Mouse (Mus musculus): ENCODE measurements around the gene Strip1.

Strip1 gene

DNA sequence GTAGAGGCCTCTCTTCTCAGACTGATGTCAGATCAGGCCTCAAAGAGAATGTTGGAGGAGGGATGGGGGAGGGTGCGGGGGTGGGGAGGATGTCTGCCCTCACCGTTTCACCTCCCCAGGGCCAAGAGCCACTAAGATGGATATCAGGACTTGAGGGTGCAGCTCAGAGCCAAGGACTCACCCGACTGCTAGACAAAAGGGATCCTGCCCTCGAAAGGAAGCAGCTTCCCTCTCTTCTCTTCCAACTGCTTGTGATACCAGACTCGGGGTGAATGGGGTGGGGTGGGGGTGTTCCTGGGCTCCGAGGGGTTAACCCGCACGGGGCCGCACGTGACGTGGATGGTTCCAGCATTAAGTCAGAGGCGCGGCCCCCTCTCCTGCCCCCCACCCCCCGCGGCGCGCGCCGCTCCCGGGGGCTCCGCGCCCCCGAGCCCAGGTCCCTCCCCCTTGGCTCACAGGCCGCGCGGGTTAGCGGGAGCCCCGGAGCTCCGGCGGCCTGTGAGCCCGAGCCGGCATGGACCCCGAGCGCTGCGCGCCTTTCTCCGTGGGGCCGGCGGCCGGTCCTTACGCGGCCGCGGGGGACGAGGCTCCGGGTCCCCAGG, 36.7 kb downstream of the Strip1 start, which contains the start of gene Alx3:
Gene Alx3 (plus strand): TSS at position 370 of the 602 bp plus-strand sequence.
- DNase-seq (ENCODE audit: low read depth, low spot score) = no peak

DNA sequence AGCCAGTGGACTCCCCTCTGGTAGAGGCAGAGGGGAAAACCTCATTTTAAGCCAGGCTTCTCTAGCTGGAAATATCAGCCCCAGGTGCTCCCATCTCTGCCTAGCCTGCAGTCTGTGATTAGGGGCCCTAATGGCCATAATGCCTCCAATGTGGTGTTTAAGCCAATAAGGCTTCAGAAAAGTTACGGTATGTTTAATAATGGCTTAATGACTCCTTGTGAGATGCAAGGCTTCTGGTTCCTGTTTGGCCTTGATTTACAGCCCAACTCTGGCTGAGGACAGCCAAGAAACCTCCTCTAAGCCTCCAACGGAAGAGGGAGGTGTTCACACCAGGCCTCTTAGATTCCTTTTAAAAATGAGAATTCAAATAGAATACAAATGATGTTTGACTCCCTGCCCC, 37.9 kb downstream of the Strip1 start:
- no peak for DNase-seq (ENCODE audit: low read depth, low spot score)

DNA sequence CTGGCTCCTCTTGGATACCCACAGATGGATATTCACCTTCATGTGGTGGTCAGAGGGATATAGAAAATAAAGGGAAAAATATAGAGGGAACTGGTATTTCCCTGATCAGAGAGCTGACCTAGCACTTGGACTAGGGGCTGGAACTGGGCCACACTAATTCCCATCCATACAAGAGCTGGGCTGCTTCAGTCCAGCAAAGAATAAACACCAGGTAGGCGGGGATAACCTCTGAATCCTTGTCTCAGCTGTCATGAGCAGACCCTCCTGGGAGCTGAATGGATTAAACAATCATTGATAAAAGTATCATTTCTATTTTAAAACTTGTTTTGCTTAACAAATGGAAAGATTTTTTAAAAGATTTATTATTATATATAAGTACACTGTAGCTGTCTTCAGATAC, 39.9 kb downstream of the Strip1 start:
- DNase-seq (ENCODE audit: low read depth, low spot score) = no peak

DNA sequence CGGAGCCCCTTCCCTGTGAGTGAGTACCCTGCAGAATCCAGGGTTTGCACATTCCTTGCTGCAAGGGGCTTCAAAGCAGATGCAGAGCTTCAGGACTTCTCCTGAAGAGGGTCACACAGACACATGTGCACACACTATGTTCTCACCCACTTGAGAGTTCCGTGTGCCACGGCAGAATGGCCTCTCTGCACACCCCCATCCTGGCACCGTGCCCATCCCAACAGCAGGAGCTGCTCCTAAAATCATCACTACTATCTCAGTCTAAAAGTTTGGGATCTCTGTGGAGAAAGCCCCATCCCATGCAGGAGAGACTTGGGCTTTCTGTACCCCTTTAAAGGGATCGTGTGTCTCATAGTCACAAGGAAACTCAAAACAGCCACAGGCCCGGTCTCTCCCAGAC, 45.0 kb downstream of the Strip1 start:
- no peak for DNase-seq (ENCODE audit: low read depth, low spot score)

GRCm38 (mm10) chr3:107583893-107584292, 47.6 kb downstream of the Strip1 start:
- no peak for DNase-seq (ENCODE audit: low read depth, low spot score)

DNA sequence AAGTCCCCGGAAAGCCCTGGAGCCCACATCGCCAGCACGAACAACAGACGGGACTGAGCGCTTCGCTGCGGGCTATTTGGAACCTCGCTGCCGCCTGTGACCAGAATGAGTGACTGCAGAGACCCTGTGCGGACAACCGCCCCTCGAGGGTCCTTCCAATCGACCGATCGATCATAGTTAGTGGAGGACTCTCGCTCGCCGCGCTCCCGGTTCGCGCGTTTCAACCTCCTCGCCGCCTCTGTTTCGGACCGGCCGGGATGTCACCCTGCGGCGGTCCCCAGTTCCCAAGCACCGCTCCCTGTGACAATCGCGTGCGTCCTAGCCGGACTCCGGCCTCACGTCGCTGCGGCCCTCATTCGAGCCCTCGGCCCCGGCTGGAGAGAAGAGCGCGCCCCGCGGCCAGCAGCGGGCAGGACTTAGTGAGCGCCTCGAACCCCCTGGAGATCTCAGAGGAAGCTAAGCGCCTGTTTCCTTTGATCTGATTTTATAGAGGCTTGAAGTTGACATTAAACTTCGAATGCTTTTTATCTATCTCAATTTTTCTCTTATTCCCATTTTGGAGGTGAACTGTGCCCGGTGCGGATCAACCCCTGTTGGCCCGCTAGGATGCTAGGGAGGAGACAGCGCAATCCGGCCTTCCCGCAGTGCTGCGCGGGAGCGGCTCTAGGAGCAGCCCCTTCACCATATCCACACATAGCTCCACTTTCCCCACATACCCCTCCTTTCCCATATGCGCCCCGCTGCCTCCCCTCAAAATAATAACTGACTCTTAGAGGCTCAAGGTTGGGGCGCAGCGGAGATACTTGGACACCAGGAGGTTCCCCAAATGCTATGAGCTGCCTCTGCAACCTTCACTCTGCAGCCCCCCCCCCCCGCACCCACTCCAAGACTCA, 48.4 kb downstream of the Strip1 start:
- DNase-seq (ENCODE audit: low read depth, low spot score) = no peak

GRCm38 (mm10) chr3:107582130-107582874, 49.2 kb downstream of the Strip1 start:
- DNase-seq (ENCODE audit: low read depth, low spot score) = no peak

DNA sequence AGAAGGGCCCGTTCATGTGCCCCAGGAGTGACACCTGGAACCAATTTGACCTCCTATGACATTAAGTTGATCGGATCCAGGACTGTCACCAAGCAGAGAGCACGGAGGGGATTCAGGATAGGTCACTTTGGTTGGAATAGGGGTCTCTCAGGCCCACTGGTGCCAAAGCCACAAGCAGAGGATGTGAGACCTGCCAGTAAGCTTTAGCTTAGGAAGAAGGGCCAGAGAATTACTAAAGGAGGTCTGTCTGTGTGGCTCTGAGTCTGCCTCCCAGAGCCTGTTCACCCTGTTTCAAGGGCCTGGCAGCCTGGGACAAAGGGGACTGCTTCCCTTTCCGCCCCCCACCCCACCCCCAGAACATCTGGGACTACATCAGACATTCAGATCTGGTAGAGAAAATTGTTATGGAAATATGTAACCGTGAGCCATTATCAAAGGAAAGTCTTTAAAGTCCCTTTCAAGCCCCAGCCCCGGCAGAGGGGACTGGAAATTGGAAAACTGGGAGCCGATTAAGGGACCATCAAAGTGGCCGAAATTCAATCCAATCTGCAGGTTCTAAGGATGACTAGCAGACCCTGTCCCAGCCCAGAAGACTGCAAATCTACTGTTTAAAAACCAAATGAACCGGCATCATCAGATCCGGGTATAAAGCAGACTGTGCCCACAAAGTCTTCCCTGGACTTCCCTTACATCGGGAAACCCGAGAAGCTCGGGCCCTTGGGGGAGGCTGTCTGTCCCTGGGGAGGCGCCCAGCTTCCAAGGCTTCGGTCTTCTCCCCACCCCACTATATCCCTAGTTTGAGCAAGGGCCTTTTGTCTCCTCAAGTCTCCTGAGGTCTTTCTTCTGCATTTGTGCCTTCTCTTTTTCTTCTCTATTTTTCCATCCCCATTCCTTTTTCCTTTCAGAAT, 50.1 kb downstream of the Strip1 start:
- DNase-seq (ENCODE audit: low read depth, low spot score) = no peak

DNA sequence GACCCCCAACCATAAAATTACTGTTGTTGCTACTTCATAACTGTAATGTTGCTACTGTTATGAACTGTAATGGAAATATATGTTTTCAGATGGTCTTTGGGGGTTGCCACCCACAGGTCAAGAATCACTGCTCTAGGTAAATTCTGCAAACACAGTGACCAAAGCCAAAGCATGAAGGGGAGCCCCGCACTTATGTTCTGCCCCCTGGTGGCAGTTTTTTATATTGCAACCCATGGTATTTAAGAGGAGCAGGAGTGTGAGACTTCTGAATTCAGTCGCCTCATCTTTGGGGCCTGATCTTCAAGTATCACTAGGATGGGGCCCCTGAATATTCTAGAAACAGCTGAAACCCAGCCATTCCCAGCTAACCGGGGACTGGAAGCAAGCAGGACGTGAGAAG, 52.0 kb downstream of the Strip1 start:
- peak; percentile 36 for DNase-seq (ENCODE audit: low read depth, low spot score)

DNA sequence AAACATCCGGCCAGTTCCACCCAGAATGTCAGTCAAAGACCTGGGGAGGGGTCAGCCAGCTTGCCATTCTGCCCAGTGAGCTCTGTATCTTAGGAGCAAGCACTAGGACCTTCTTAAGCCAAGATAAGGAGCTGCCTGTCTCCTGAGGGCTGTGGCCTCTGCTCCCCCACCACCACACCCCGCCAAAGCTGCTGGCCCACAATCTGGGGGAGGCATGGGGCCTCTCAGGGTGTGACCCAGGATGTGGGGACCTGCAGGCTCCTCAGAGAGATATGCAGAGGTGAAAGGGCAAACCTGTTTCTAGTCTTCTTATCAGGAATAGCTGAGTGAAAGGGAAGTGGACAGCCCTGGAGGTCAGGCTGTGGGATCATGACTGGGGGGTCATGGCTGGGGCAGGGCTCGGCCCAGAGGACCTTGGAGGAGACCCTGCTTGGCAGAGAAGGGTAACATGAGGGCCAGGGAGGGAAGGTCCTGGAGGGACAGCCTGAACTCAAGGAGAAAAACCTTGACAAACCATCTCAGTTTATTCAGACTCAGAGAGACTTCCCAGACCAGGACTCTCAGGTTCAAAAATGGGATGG, 53.6 kb downstream of the Strip1 start:
- no peak for DNase-seq (ENCODE audit: low read depth, low spot score)

- DNase-seq (ENCODE audit: low read depth, low spot score) = no peak
Measured at GRCm38 (mm10) chr3:107576807-107577206, 54.7 kb downstream of the Strip1 start.

DNA sequence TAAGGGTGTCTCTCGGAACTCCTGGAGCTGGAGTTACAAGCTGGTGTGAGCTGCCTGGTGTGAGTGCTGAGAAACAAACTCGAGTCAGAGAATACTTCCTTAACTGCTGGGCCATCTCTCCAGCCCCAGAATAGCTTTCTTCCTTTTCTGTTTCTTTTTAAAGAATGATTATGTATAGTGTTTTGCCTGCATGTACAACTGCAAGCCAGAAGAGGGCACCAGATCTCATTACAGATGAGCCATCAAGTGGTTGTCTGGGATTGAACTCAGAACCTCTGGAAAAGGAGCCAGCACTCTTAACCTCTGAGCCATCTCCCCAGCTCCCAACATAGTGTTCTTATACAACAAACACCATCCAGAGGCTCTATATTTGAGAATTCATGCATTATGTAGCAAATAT, 60.3 kb downstream of the Strip1 start:
- no peak for DNase-seq (ENCODE audit: low read depth, low spot score)

GRCm38 (mm10) chr3:107568721-107569120, 62.8 kb downstream of the Strip1 start:
- DNase-seq (ENCODE audit: low read depth, low spot score) = no peak

- DNase-seq (ENCODE audit: low read depth, low spot score) = no peak
Measured at GRCm38 (mm10) chr3:107567766-107568165, 63.7 kb downstream of the Strip1 start.

- no peak for DNase-seq (ENCODE audit: low read depth, low spot score)
Measured at GRCm38 (mm10) chr3:107565331-107565730, 66.2 kb downstream of the Strip1 start.

DNA sequence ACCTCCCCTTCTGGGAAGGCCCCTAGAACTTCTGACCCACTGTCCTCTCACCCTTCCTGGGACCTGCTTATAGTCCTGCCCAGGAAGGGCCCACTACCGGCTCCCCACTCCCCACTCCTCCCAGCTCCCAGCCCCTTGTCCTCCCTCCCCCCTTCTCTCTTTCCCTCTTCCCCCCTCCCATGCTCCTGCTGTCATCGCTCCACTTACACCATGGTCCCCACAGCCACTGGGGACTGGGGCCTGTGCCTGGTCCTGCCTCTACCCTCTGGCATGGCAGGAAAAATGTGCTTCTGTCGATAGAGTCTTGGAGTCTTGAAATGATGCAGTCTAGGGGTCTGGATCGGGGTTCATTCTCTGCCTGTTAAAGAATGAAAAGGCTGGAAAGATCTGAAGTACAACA, 67.6 kb downstream of the Strip1 start:
- DNase-seq (ENCODE audit: low read depth, low spot score) = no peak

- DNase-seq (ENCODE audit: low read depth, low spot score) = no peak
Measured at GRCm38 (mm10) chr3:107562591-107562990, 68.9 kb downstream of the Strip1 start.
